Mouse (Mus musculus) embryonic facial prominence, embryonic 12.5 days (tissue): ENCODE measurements at regions not wholly inside any gene's neighbourhood (a gene's known extent, or its start where the extent isn't known, plus 50 kb on each side); places are given as distances from the start of the nearest gene placed in this dataset.

Source experiments
- ATAC-seq: fragments of 200-750 bp; cut with Nextera tagmentation; 2 replicates; pipeline ENCODE4 v1.8.0; 2017; ENCODE audit not compliant: insufficient number of reproducible peaks, insufficient read depth, low FRiP score, low TSS enrichment
- H3K27ac ChIP-seq: fragments of 300-500 bp; sonication (generic); 2 replicates; pipeline ENCODE4 v1.5.1; 2016; ENCODE audit warnings: mild to moderate bottlenecking
- H3K27me3 ChIP-seq: fragments of 300-500 bp; sonication (generic); 2 replicates; pipeline ENCODE4 v1.6.1; 2016; ENCODE audit warnings: mild to moderate bottlenecking, moderate library complexity
- H3K36me3 ChIP-seq: fragments of 300-500 bp; sonication (generic); 2 replicates; pipeline ENCODE4 v1.6.1; 2016; ENCODE audit warnings: mild to moderate bottlenecking
- H3K4me1 ChIP-seq: fragments of 300-500 bp; sonication (generic); 2 replicates; pipeline ENCODE4 v1.6.1; 2016
- H3K4me2 ChIP-seq: fragments of 300-500 bp; sonication (generic); replicated peaks from 2 replicates; pipeline ENCODE4 v1.6.1; 2016; ENCODE audit warnings: mild to moderate bottlenecking, moderate library complexity
- H3K4me3 ChIP-seq: fragments of 300-500 bp; sonication (generic); 2 replicates; pipeline ENCODE4 v1.5.1; 2016; ENCODE audit warnings: mild to moderate bottlenecking
- H3K9ac ChIP-seq: fragments of 300-500 bp; sonication (generic); 2 replicates; pipeline ENCODE4 v1.6.1; 2016; ENCODE audit warnings: mild to moderate bottlenecking, moderate library complexity
- H3K9me3 ChIP-seq: fragments of 300-500 bp; sonication (generic); 2 replicates; pipeline ENCODE4 v1.6.1; 2016; ENCODE audit warnings: mild to moderate bottlenecking, moderate library complexity
- WGBS: fragments of 180-500 bp; shearing (Covaris S2); methylation state at CpG from one replicate; pipeline ENCODE4 v1.1.7; 2016; 5-methylcytosine and 5-hydroxymethylcytosine counted together

GRCm38 (mm10) chrX:60719428-60720151 lies 127.1 kb upstream of the Atp11c start:
- Histone ChIP-seq H3K36me3 (no peaks in the 10 kb centered on the region), H3K9ac (no peak overlapping the region), H3K27ac (no peak overlapping the region), H3K4me1 (no peaks in the 10 kb centered on the region), H3K9me3 (no peaks in the 10 kb centered on the region), H3K27me3 (no peaks in the 10 kb centered on the region), H3K4me2 (no peak overlapping the region), H3K4me3 (no peak overlapping the region)
- ATAC-seq, result no peak
- 38% methylated on average over 13 of the region's 13 CpGs for WGBS

- no peak overlapping the region for H3K27ac ChIP-seq
These were observed 126.3 kb upstream of the Atp11c start for GRCm38 (mm10) chrX:60718794-60719193.

GRCm38 (mm10) chrX:60718156-60718769 lies 125.8 kb upstream of the Atp11c start:
- no peaks in the 10 kb centered on the region for H3K9me3 ChIP-seq
- no peak overlapping the region for H3K27ac ChIP-seq
- WGBS, result 21% methylated on average over 11 of the region's 11 CpGs
- no peaks in the 10 kb centered on the region for H3K4me1 ChIP-seq
- H3K9ac ChIP-seq, result no peak overlapping the region
- no peak for ATAC-seq
- no peak overlapping the region for H3K4me3 ChIP-seq
- no peaks in the 10 kb centered on the region for H3K27me3 ChIP-seq
- H3K36me3 ChIP-seq, result no peaks in the 10 kb centered on the region
- peak overlapping the region; percentile 32 for H3K4me2 ChIP-seq

More at GRCm38 (mm10) chrX:60718794-60719193, 126.3 kb upstream of the Atp11c start:
- Histone ChIP-seq H3K27me3 (no peaks in the 10 kb centered on the region), H3K36me3 (no peaks in the 10 kb centered on the region), H3K4me1 (no peaks in the 10 kb centered on the region), H3K4me3 (no peak overlapping the region), H3K9me3 (no peaks in the 10 kb centered on the region), H3K4me2 (no peak overlapping the region), H3K9ac (no peak overlapping the region)
- ATAC-seq, result no peak
- WGBS, result 28% methylated on average over 6 of the region's 6 CpGs

- Histone ChIP-seq H3K4me2 (no peak overlapping the region), H3K4me1 (no peaks in the 10 kb centered on the region), H3K9ac (no peak overlapping the region), H3K9me3 (no peaks in the 10 kb centered on the region), H3K27ac (no peak overlapping the region), H3K36me3 (no peaks in the 10 kb centered on the region), H3K4me3 (no peak overlapping the region), H3K27me3 (no peaks in the 10 kb centered on the region)
- ATAC-seq, result no peak
- 81% methylated on average over 7 of the region's 7 CpGs for WGBS
These were observed 88.7 kb upstream of the Atp11c start for GRCm38 (mm10) chrX:60681036-60681706.

GRCm38 (mm10) chrX:60644726-60645318 lies 52.3 kb upstream of the Atp11c start:
- no peak for ATAC-seq
- H3K27ac ChIP-seq, result no peak overlapping the region
- H3K4me1 ChIP-seq, result no peaks in the 10 kb centered on the region
- H3K9me3 ChIP-seq, result no peaks in the 10 kb centered on the region
- H3K4me2 ChIP-seq, result no peak overlapping the region
- H3K4me3 ChIP-seq, result no peak overlapping the region
- 52% methylated on average over 10 of the region's 10 CpGs for WGBS
- H3K27me3 ChIP-seq, result no peaks in the 10 kb centered on the region
- H3K9ac ChIP-seq, result no peak overlapping the region
- H3K36me3 ChIP-seq, result no peaks in the 10 kb centered on the region
